Mouse (Mus musculus) kidney, adult 2 months (tissue): Measurements from ENCODE around the gene Zxdc.

Experiments
- CTCF ChIP-seq: fragments of 200-500 bp; conservative IDR thresholded peaks from 2 replicates; pipeline ENCODE4 v1.5.1; 2011; ENCODE audit warnings: low read depth, mild to moderate bottlenecking, control low read depth, low read length, moderate library complexity, mixed read lengths; ENCODE audit not compliant: insufficient read depth, insufficient read length
- POLR2A ChIP-seq: fragments of 200-500 bp; IDR thresholded peaks from one replicate; pipeline ENCODE4 v1.6.1; 2011; ENCODE audit warnings: low read depth, low read length, control low read depth

GRCm38 (mm10) chr6:90321811-90322210 is 47.5 kb upstream of the Zxdc start:
- TF ChIP-seq POLR2A = no peak
- no peak for TF ChIP-seq CTCF
